Mouse (Mus musculus) frontal cortex, postnatal 14 days (tissue): ENCODE results near the gene Olfr1258.
"Not testable (repeated sequence)": the region's sequence is repeated elsewhere in the genome, so short reads cannot be mapped to it uniquely, and the experiment has no call there.

Source experiments
- DNase-seq, 2 experiments: peaks; one replicate each; pipeline ENCODE4 v3.0.0; 2022; ENCODE audit warnings: low spot score in 2 of 2

Olfr1258 gene

DNA sequence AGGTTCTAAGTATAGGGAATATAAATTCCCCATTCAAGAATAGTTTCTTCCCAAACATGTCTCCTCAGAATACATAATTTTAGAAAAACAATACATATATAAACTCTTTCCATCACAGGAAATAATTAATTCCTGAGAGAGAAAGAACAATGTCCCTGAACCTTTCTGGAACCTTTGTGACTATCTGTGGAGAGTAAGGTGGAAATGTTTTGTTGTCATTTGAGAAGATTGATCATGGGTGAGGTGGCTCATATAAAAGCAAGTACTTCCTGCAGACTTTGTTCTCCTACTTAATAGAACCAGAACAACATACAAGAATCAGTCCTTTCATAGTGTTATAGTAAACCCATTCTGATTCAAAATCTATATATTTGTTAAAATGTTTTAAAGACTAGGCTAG is at the start of gene Olfr1258:
TSS of gene Olfr1258 (plus strand) at position 301 of the 400 bp plus-strand sequence.
- DNase-seq, result no peak

DNA sequence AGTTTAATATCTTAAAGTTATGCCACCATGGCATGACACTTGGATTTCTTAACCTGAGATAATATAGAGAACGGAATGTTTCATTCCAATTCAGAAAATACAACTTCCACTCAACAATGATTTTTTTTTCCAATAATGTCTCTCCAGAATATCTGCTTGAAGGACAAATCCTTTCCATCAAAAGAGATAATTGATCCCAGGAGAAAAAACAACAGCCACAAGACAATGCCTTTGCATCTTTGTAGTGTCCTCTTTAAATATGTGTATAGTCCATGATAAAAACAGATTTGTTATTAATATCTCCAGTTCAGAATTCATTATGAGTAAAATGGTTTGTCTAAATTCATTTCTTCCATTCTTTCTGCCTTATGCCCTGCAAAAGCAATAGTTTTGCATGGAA is 49.0 kb upstream of the Olfr1258 start, which contains the start of gene Olfr1257:
TSS of gene Olfr1257 (plus strand) at position 301 of the 400 bp plus-strand sequence.
- DNase-seq, result no peak

DNA sequence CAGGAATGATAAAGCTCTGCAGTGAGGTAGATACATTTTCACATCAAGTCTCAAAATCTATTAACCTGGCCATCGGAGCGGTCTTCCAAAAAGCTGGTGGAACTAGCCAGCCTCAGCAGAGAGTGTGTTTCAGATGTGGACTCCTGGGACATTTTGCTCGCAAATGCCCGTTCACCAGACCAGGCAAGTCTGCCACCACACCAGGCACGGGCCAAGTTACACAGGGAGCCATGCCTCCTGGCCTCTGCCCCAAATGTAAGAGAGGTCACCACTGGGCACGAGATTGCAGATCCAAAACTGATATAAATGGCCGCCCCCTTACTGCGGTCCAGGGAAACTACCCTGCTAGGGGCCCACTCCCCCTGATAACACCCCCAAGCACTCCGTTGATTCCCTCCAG is 14.5 kb upstream of the Olfr1258 start:
- DNase-seq, result not testable (repeated sequence)

DNA sequence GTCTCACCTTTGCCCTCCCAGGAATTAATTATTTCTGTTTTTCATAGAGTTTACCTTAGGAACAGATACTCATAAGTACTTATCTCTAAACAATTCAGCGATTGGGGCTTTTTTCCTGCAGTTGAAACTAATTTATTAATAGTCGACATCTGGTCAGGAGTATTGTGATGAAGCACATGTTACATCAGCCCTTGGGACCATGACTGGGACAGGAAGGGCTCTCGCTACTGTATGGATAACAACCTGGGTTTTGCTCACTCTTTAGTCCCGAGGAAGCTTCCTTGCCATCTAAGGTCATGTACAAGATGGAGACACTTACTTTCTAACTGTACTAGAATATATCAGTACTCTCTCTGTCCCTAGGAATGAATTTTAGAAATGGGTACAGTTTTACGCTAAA is 21.5 kb downstream of the Olfr1258 start, which contains the start of gene Olfr1259:
TSS of gene Olfr1259 (minus strand) at position 101 of the 400 bp plus-strand sequence.
- no peak for DNase-seq

DNA sequence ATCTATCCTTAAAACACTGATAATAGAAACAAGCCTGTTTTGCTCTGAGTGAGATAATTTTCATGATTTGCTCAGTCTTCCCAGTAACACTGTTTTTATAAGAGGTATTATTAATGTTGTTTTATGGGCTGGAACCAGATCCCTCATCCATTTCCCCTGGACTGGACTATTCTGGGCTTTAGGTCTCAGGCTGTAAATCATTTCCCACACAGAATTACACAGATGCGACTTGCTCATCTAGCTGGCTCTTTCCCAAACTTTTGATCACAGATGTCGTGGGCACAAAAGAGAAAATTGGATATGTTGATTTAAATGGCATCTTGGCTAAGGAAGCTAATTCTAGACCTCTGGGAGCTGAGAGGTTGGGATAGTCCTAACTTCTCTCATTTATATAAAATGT is 47.1 kb downstream of the Olfr1258 start, which contains the start of gene Olfr1260:
TSS of gene Olfr1260 (plus strand) at position 157 of the 400 bp plus-strand sequence.
- no peak for DNase-seq

DNA sequence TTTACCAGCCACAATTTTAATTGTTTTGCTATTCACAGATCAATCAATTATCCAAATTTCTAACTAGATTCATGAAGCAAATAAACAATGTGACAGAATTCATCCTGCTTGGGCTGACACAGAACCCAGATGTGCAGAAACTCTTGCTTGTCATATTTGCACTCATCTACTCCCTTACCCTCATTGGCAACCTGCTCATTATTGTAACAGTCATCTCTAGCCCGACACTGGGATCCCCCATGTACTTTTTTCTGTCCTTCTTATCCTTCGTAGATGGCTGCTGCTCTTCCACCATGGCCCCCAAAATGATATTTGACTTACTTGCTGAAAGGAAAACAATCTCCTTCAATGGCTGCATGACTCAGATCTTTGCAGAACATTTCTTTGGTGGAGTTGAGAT is 50.6 kb downstream of the Olfr1258 start:
- DNase-seq, result no peak
